Mouse (Mus musculus): ENCODE data around the gene Mterf4.

DNA sequence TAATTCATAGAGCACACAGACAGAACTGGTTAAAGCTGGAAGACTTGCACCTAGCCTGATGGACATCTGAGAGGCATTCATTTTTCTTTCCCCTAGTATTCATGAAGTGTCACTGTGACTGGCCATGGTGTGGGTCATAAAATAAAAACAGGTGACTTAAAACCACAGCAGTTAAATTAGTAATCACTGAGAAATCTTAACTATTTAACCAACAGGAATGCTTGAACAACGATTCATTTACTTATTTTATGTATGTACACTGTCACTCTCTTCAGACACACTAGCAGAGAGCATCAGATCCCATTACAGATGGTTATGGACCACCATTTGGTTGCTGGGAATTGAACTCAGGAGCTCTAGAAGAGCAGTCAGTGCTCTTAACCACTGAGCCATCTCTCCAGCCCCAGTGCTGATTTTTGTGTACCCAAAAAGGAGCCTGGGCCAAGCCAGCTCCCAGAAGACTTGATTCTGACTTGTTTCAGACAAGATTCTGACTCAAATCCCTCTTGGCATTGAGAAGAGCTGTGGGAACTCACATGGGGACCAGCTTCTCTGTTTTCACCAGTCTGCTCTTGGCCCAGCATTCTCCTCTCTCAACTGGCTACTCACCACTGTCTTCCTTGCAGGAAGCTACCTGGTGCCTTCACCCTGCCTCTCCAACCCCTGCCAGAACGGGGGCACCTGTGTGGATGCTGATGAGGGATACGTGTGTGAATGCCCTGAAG lies 35.0 kb downstream of the Mterf4 start:
- TF ChIP-seq CTCF (IDR thresholded peaks at IDR 0.05; ENCODE audit: low read depth, low read length) (no peak), POLR2A (IDR thresholded peaks at IDR 0.05; ENCODE audit: borderline replicate concordance, low read depth, low read length) (no peak)
